Mouse (Mus musculus): ENCODE measurements around the gene Crlf1. TPM values are rescaled to one million over a fixed set of nuclear protein-coding genes. Genes with fewer than 3 reads are reported as not detected.

The Crlf1 gene
- polyA plus RNA-seq, 1 experiment from 2014 or later, result 83.3 TPM

- WGBS, result 88% methylated on average over 6 of the region's 6 CpGs
- no peak overlapping the region for H3K4me2 ChIP-seq (replicated peaks)
- no peak overlapping the region for H3K4me3 ChIP-seq
- H3K27me3 ChIP-seq, result no peaks in the 10 kb centered on the region
- no peaks in the 10 kb centered on the region for H3K4me1 ChIP-seq
- peaks cover 6% of the 10 kb centered on the region; the same call in 1 of the 2 replicates for H3K36me3 ChIP-seq
- H3K9me3 ChIP-seq, result no peaks in the 10 kb centered on the region
- no peak for ATAC-seq (ENCODE audit: low FRiP score, low read depth)
- H3K9ac ChIP-seq, result no peak overlapping the region
- H3K27ac ChIP-seq, result no peak overlapping the region
Observed at GRCm38 (mm10) chr8:70547762-70548161, 54.8 kb downstream of the Crlf1 start.

GRCm38 (mm10) chr8:70549412-70550184 is 56.6 kb downstream of the Crlf1 start:
- 91% methylated on average over 10 of the region's 10 CpGs for WGBS
- peaks cover 7% of the 10 kb centered on the region; the same call in 1 of the 2 replicates for H3K4me1 ChIP-seq
- no peak overlapping the region for H3K4me2 ChIP-seq (replicated peaks)
- no peak overlapping the region for H3K27ac ChIP-seq
- no peaks in the 10 kb centered on the region for H3K27me3 ChIP-seq
- H3K9me3 ChIP-seq, result no peaks in the 10 kb centered on the region
- no peak overlapping the region for H3K4me3 ChIP-seq
- H3K36me3 ChIP-seq, result peaks cover 4% of the 10 kb centered on the region; the same call in 1 of the 2 replicates
- no peak for ATAC-seq (ENCODE audit: low FRiP score, low read depth)
- H3K9ac ChIP-seq, result no peak overlapping the region

GRCm38 (mm10) chr8:70551558-70552161 is 58.7 kb downstream of the Crlf1 start:
- H3K4me3 ChIP-seq, result no peak overlapping the region
- H3K4me1 ChIP-seq, result peaks cover 7% of the 10 kb centered on the region; the same call in 1 of the 2 replicates
- no peak overlapping the region for H3K9ac ChIP-seq
- ATAC-seq (ENCODE audit: low FRiP score, low read depth), result no peak
- peaks cover 3% of the 10 kb centered on the region for H3K36me3 ChIP-seq
- no peaks in the 10 kb centered on the region for H3K9me3 ChIP-seq
- H3K4me2 ChIP-seq (replicated peaks), result no peak overlapping the region
- H3K27ac ChIP-seq, result no peak overlapping the region; the same call in 1 of the 2 replicates
- no peaks in the 10 kb centered on the region for H3K27me3 ChIP-seq
- WGBS, result 78% methylated on average over 3 of the region's 3 CpGs

GRCm38 (mm10) chr8:70552836-70553235 is 59.9 kb downstream of the Crlf1 start:
- no peak overlapping the region for H3K4me2 ChIP-seq (replicated peaks)

More at GRCm38 (mm10) chr8:70552836-70553235, 59.9 kb downstream of the Crlf1 start:
- H3K27me3 ChIP-seq, result no peaks in the 10 kb centered on the region
- peaks cover 3% of the 10 kb centered on the region; the same call in 1 of the 2 replicates for H3K36me3 ChIP-seq
- no peak overlapping the region for H3K9ac ChIP-seq
- no peak overlapping the region for H3K27ac ChIP-seq
- H3K4me3 ChIP-seq, result no peak overlapping the region
- H3K4me1 ChIP-seq, result peaks cover 7% of the 10 kb centered on the region; the same call in 1 of the 2 replicates
- no peak for ATAC-seq (ENCODE audit: low FRiP score, low read depth)
- 40% methylated on average over 1 of the region's 1 CpGs for WGBS
- H3K9me3 ChIP-seq, result no peaks in the 10 kb centered on the region

Other genes with a start within 250 kb of the Crlf1 start
- gene Homer3, start 210.3 kb upstream of the Crlf1 start, polyA plus RNA-seq (2015; fragmentation: Nextera tagmentation; extraction: Ambion mirVana), result 57.9 and 58.1 TPM in 2 replicates
- gene Ddx49, start 190.7 kb upstream of the Crlf1 start, polyA plus RNA-seq (2015; fragmentation: Nextera tagmentation; extraction: Ambion mirVana), result 55.8 and 60.9 TPM in 2 replicates
- 340 and 345 TPM in 2 replicates for gene Cope, start 190.6 kb upstream of the Crlf1 start, polyA plus RNA-seq (2015; fragmentation: Nextera tagmentation; extraction: Ambion mirVana)
- 10.0 and 10.2 TPM in 2 replicates for gene Cers1, start 177.4 kb upstream of the Crlf1 start, polyA plus RNA-seq (2015; fragmentation: Nextera tagmentation; extraction: Ambion mirVana)
- 0.78 and 2.7 TPM in 2 replicates for gene Gdf1, start 163.3 kb upstream of the Crlf1 start, polyA plus RNA-seq (2015; fragmentation: Nextera tagmentation; extraction: Ambion mirVana)
- 18.7 and 19.5 TPM in 2 replicates for gene Upf1, start 139.9 kb upstream of the Crlf1 start, polyA plus RNA-seq (2015; fragmentation: Nextera tagmentation; extraction: Ambion mirVana)
- gene Comp, start 119.6 kb upstream of the Crlf1 start, polyA plus RNA-seq (2015; fragmentation: Nextera tagmentation; extraction: Ambion mirVana), result 26.4 and 40.8 TPM in 2 replicates
- 26.7 and 29.9 TPM in 2 replicates for gene Crtc1, start 53.6 kb upstream of the Crlf1 start, polyA plus RNA-seq (2015; fragmentation: Nextera tagmentation; extraction: Ambion mirVana)
- 29.0 and 30.3 TPM in 2 replicates for gene Klhl26, start 16.2 kb upstream of the Crlf1 start, polyA plus RNA-seq (2015; fragmentation: Nextera tagmentation; extraction: Ambion mirVana)
- gene Tmem59l, start 5.8 kb upstream of the Crlf1 start, polyA plus RNA-seq (2015; fragmentation: Nextera tagmentation; extraction: Ambion mirVana), result 24.2 and 26.6 TPM in 2 replicates
- gene Rex1bd, start 13.6 kb downstream of the Crlf1 start, polyA plus RNA-seq (2015; fragmentation: Nextera tagmentation; extraction: Ambion mirVana), result 139 and 148 TPM in 2 replicates
- 856 and 861 TPM in 2 replicates for gene Uba52, start 17.6 kb downstream of the Crlf1 start, polyA plus RNA-seq (2015; fragmentation: Nextera tagmentation; extraction: Ambion mirVana)
- 284 and 290 TPM in 2 replicates for gene Fkbp8, start 34.6 kb downstream of the Crlf1 start, polyA plus RNA-seq (2015; fragmentation: Nextera tagmentation; extraction: Ambion mirVana)
- gene Kxd1, start 34.8 kb downstream of the Crlf1 start, polyA plus RNA-seq (2015; fragmentation: Nextera tagmentation; extraction: Ambion mirVana), result 49.3 and 53.4 TPM in 2 replicates
- 20.9 and 21.4 TPM in 2 replicates for gene Ell, start 46.3 kb downstream of the Crlf1 start, polyA plus RNA-seq (2015; fragmentation: Nextera tagmentation; extraction: Ambion mirVana)
- gene Isyna1, start 101.2 kb downstream of the Crlf1 start, polyA plus RNA-seq (2015; fragmentation: Nextera tagmentation; extraction: Ambion mirVana), result 162 and 165 TPM in 2 replicates
- gene Ssbp4, start 115.7 kb downstream of the Crlf1 start, polyA plus RNA-seq (2015; fragmentation: Nextera tagmentation; extraction: Ambion mirVana), result 115 and 131 TPM in 2 replicates
- gene Lrrc25, start 123.0 kb downstream of the Crlf1 start, polyA plus RNA-seq (2015; fragmentation: Nextera tagmentation; extraction: Ambion mirVana), result 1.9 and 2.3 TPM in 2 replicates
- gene Gdf15, start 139.3 kb downstream of the Crlf1 start, polyA plus RNA-seq (2015; fragmentation: Nextera tagmentation; extraction: Ambion mirVana), result 0.18 TPM in 1 of 2 replicates, not detected in the other
- 68.2 and 71.1 TPM in 2 replicates for gene Pgpep1, start 167.2 kb downstream of the Crlf1 start, polyA plus RNA-seq (2015; fragmentation: Nextera tagmentation; extraction: Ambion mirVana)
- 240 and 246 TPM in 2 replicates for gene Lsm4, start 180.1 kb downstream of the Crlf1 start, polyA plus RNA-seq (2015; fragmentation: Nextera tagmentation; extraction: Ambion mirVana)
- 57.3 and 61.1 TPM in 2 replicates for gene Jund, start 205.8 kb downstream of the Crlf1 start, polyA plus RNA-seq (2015; fragmentation: Nextera tagmentation; extraction: Ambion mirVana)
- gene Iqcn, start 210.3 kb downstream of the Crlf1 start, polyA plus RNA-seq (2015; fragmentation: Nextera tagmentation; extraction: Ambion mirVana), result not detected in 2 replicates
- not detected in 2 replicates for gene Gm3336, start 225.4 kb downstream of the Crlf1 start, polyA plus RNA-seq (2015; fragmentation: Nextera tagmentation; extraction: Ambion mirVana)
- gene Pde4c, start 230.6 kb downstream of the Crlf1 start, polyA plus RNA-seq (2015; fragmentation: Nextera tagmentation; extraction: Ambion mirVana), result 0.04 and 0.06 TPM in 2 replicates